Mouse (Mus musculus): ENCODE measurements around the gene Efcc1. TPM values are rescaled to one million over a fixed set of nuclear protein-coding genes. Genes with fewer than 3 reads are reported as not detected.
A peak's percentile ranks its signal among the peaks of the same experiment; 100 is the strongest.

Efcc1 gene
- total and polyA plus RNA-seq, 3 experiments: 0.11 to 2.3 TPM; not detected in 1

DNA sequence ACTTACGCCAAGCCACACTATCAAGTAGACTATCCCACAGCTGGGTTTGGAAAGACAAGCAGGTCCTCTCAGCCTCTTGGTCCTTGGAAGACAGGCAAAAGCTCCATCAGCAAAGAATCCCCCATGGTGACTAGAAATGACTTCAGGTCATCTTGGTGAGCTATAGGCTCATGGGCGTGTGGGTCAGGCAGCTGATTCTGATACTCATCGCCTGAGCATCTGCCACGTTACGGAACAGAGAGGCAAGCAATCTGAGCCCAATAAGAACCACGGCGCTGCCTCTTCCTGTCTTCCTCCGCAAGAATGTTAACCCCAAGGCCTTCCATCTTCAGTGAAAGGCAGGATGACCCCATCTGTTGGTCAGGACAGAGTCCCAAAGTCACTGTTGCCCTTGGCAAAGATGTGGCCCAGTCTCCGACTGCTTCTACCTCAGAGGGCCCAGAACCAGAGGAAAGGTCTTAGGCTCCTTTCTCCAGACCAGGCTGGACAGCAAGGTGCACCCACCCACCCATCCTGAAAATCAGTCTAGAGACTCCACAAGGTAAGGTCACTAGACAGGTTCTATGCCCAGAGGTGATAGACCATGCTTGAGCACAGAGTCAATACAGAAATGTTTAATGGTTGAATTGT lies 57.7 kb downstream of the Efcc1 start:
- H3K36me3 ChIP-seq (replicated peaks): peaks cover 59% of the 10 kb centered on the region
- H3K4me1 ChIP-seq (ENCODE audit: insufficient read depth, low read depth, low read length): peaks cover 72% of the 10 kb centered on the region
- no peak for DNase-seq (ENCODE audit: low spot score)
- no peak for TF ChIP-seq CTCF (IDR thresholded peaks at IDR 0.05; ENCODE audit: low read depth, low read length)
- no peak for TF ChIP-seq POLR2AphosphoS5 (IDR thresholded peaks at IDR 0.05; ENCODE audit: insufficient replicate concordance, low read depth, low read length)
- TF ChIP-seq GATA1 (IDR thresholded peaks at IDR 0.05; ENCODE audit: borderline replicate concordance, low read length): no peak
- TF ChIP-seq GATA2 (IDR thresholded peaks at IDR 0.05; ENCODE audit: borderline replicate concordance, low read depth, low read length): no peak
- H3K9me3 ChIP-seq (replicated peaks): no peaks in the 10 kb centered on the region
- no peak overlapping the region for H3K4me3 ChIP-seq (ENCODE audit: low read depth, low read length)
- ATAC-seq (ENCODE audit: extremely low read depth, insufficient number of reproducible peaks, low FRiP score, poor library complexity, severe bottlenecking): no peak
- H3K27me3 ChIP-seq (ENCODE audit: insufficient read depth, low read length): no peaks in the 10 kb centered on the region

DNA sequence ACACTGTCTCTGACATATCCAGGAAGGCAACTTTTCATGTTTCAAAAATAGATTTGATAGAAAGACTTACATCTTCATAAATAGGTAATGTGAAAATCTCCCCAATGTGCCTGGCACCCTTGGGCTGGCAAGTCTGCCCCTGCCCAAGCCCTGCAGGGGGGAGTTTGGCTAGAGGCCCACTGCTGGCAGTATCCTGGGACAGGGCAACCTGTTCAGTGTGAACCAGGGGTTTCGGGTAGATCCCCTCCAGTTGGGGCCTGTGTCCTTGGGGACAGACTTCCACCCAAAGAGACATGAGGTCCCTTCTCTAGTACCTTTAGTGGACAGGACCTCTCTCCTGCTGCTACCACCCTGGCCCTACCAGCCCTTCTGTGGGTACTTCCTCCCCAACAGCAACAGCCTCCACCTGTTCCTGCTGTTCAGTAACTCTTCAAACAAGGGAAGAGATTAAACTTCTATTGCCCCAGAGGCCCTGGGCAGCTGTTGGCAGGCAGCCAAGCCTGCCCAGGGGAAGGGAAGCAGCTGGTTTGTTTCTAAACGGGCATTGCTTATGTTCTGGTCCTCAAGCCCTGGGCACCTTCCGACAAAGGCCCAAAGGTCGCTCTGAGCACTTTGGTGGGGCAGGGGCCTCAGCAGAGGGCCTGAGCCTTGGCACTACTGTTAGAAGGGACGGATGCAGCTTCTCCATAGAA lies 58.4 kb downstream of the Efcc1 start:
- peaks cover 69% of the 10 kb centered on the region for H3K4me1 ChIP-seq (ENCODE audit: insufficient read depth, low read depth, low read length)
- H3K27me3 ChIP-seq (ENCODE audit: insufficient read depth, low read length): no peaks in the 10 kb centered on the region
- no peaks in the 10 kb centered on the region for H3K9me3 ChIP-seq (replicated peaks)
- no peak overlapping the region for H3K4me3 ChIP-seq (ENCODE audit: low read depth, low read length)
- TF ChIP-seq TAL1 (conservative IDR thresholded peaks at IDR 0.05; ENCODE audit: low read depth, low read length) (no peak), GATA1 (IDR thresholded peaks at IDR 0.05; ENCODE audit: borderline replicate concordance, low read length) (no peak), POLR2AphosphoS5 (IDR thresholded peaks at IDR 0.05; ENCODE audit: insufficient replicate concordance, low read depth, low read length) (no peak), CTCF (IDR thresholded peaks at IDR 0.05; ENCODE audit: low read depth, low read length) (no peak), GATA2 (IDR thresholded peaks at IDR 0.05; ENCODE audit: borderline replicate concordance, low read depth, low read length) (no peak)
- DNase-seq (ENCODE audit: low spot score) (peak; percentile 20), ATAC-seq (ENCODE audit: extremely low read depth, insufficient number of reproducible peaks, low FRiP score, poor library complexity, severe bottlenecking) (no peak)
- peaks cover 66% of the 10 kb centered on the region for H3K36me3 ChIP-seq (replicated peaks)

DNA sequence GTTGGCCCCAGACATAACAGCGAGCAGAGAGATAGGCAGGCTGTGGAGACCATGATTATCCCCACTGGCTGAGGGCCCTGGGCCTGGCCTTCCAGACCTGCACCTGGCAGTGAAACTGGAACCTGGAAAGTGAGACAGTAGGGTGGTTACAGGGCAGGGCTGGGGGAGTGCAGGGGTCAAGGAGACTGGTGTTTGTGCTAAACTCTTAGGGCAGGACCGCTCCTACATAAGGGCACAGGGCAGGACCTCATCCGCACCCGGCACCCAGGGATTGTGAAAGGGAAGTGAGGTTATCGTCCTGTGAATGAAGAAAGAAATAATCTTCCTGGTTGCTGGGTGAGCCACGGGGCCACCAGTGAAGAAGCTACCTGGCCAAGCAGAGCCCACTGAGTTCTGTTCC lies 59.1 kb downstream of the Efcc1 start:
- TF ChIP-seq POLR2AphosphoS5 (IDR thresholded peaks at IDR 0.05; ENCODE audit: insufficient replicate concordance, low read depth, low read length) (no peak), TAL1 (conservative IDR thresholded peaks at IDR 0.05; ENCODE audit: low read depth, low read length) (no peak), CTCF (IDR thresholded peaks at IDR 0.05; ENCODE audit: low read depth, low read length) (no peak), GATA2 (IDR thresholded peaks at IDR 0.05; ENCODE audit: borderline replicate concordance, low read depth, low read length) (no peak), GATA1 (IDR thresholded peaks at IDR 0.05; ENCODE audit: borderline replicate concordance, low read length) (no peak)
- Histone ChIP-seq H3K36me3 (replicated peaks) (peaks cover 73% of the 10 kb centered on the region), H3K4me3 (ENCODE audit: low read depth, low read length) (no peak overlapping the region), H3K9me3 (replicated peaks) (no peaks in the 10 kb centered on the region), H3K4me1 (ENCODE audit: insufficient read depth, low read depth, low read length) (peaks cover 69% of the 10 kb centered on the region), H3K27me3 (ENCODE audit: insufficient read depth, low read length) (no peaks in the 10 kb centered on the region)
- DNase-seq (ENCODE audit: low spot score) (no peak), ATAC-seq (ENCODE audit: extremely low read depth, insufficient number of reproducible peaks, low FRiP score, poor library complexity, severe bottlenecking) (no peak)

DNA sequence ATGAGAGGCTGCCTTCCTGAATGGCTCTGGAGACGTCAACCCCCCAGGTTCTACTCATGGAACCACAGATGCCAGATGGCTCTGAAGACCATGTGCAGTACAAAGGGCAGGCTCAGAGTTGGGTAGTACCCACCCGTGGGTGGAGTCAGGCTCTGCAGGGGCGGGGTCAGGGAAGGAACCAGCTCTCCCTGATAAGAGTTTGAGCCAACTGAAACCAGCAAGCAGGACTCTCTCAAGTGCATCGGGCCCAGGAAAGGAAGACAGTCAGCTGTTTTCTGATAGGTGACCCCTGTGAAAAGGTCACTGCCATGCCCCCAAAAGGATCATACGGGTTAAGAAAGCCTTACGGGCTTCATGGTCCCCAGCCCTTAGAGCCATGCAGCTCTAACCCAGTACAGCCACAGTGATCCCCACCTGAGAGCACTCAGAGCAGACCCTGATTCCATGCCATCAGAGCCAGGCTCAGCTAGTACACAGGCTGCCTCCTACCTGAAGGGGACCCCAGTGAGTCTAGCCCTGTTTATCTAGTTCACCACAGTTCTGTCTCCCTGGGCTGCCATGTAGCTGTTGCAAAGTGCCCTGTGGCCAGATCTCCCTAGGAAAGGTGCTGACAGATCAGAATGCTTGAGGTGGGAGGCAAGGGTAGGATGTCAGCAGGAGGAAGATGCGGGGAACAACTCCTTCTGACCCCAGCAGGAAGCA lies 60.3 kb downstream of the Efcc1 start:
- Histone ChIP-seq H3K4me3 (ENCODE audit: low read depth, low read length) (peak overlapping the region; percentile 46; the same call in 1 of the 2 replicates), H3K4me1 (ENCODE audit: insufficient read depth, low read depth, low read length) (peaks cover 70% of the 10 kb centered on the region), H3K9me3 (replicated peaks) (no peaks in the 10 kb centered on the region), H3K27me3 (ENCODE audit: insufficient read depth, low read length) (no peaks in the 10 kb centered on the region), H3K36me3 (replicated peaks) (peaks cover 83% of the 10 kb centered on the region)
- DNase-seq (ENCODE audit: low spot score) (peak; percentile 60), ATAC-seq (ENCODE audit: extremely low read depth, insufficient number of reproducible peaks, low FRiP score, poor library complexity, severe bottlenecking) (peak; percentile 78)
- TF ChIP-seq GATA1 (IDR thresholded peaks at IDR 0.05; ENCODE audit: borderline replicate concordance, low read length): no peak
- no peak for TF ChIP-seq CTCF (IDR thresholded peaks at IDR 0.05; ENCODE audit: low read depth, low read length)
- TF ChIP-seq GATA2 (IDR thresholded peaks at IDR 0.05; ENCODE audit: borderline replicate concordance, low read depth, low read length): no peak
- TF ChIP-seq POLR2AphosphoS5 (IDR thresholded peaks at IDR 0.05; ENCODE audit: insufficient replicate concordance, low read depth, low read length): no peak
- TF ChIP-seq TAL1 (conservative IDR thresholded peaks at IDR 0.05; ENCODE audit: low read depth, low read length): no peak

DNA sequence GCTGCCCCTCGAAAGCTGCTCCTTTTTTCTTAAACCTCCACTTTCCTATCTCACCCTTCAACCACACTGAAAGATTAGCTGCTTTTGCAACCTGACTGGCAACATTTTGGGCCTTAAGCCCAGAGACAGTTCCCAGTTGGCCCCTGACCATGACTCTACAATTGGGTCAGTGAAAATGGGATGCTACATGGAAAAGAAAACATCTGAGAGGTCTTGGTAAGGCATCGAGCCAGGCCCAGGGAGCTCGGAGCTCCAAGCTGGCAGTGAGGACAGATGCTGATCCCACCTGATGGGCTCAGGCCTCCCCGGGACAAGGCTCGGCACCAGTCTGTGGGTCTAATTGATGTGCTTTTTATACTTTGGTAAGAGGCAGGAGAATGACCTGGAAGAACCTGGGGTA lies 61.2 kb downstream of the Efcc1 start:
- Histone ChIP-seq H3K4me1 (ENCODE audit: insufficient read depth, low read depth, low read length) (peaks cover 74% of the 10 kb centered on the region), H3K27me3 (ENCODE audit: insufficient read depth, low read length) (no peaks in the 10 kb centered on the region), H3K9me3 (replicated peaks) (no peaks in the 10 kb centered on the region), H3K4me3 (ENCODE audit: low read depth, low read length) (no peak overlapping the region), H3K36me3 (replicated peaks) (peaks cover 90% of the 10 kb centered on the region)
- no peak for TF ChIP-seq GATA2 (IDR thresholded peaks at IDR 0.05; ENCODE audit: borderline replicate concordance, low read depth, low read length)
- TF ChIP-seq CTCF (IDR thresholded peaks at IDR 0.05; ENCODE audit: low read depth, low read length): no peak
- TF ChIP-seq TAL1 (conservative IDR thresholded peaks at IDR 0.05; ENCODE audit: low read depth, low read length): no peak
- TF ChIP-seq POLR2AphosphoS5 (IDR thresholded peaks at IDR 0.05; ENCODE audit: insufficient replicate concordance, low read depth, low read length): no peak
- no peak for TF ChIP-seq GATA1 (IDR thresholded peaks at IDR 0.05; ENCODE audit: borderline replicate concordance, low read length)
- DNase-seq (ENCODE audit: low spot score): no peak
- ATAC-seq (ENCODE audit: extremely low read depth, insufficient number of reproducible peaks, low FRiP score, poor library complexity, severe bottlenecking): no peak
